Mouse (Mus musculus) limb, embryonic 10.5 days (tissue): ENCODE measurements around the gene Mrpl30. TPM values are rescaled to one million over a fixed set of nuclear protein-coding genes. Genes with fewer than 3 reads are reported as not detected.

Experiments used
- DNase-seq: peaks from one replicate; pipeline ENCODE4 v3.0.0-alpha.2; 2017; ENCODE audit warnings: low spot score
- H3K27ac ChIP-seq: fragments of 300-500 bp; sonication (generic); 2 replicates; pipeline ENCODE4 v1.5.1; 2016; ENCODE audit warnings: mild to moderate bottlenecking
- H3K27me3 ChIP-seq: fragments of 300-500 bp; sonication (generic); 2 replicates; pipeline ENCODE4 v1.6.1; 2016; ENCODE audit warnings: low read depth, mild to moderate bottlenecking; ENCODE audit not compliant: poor library complexity, severe bottlenecking
- H3K36me3 ChIP-seq: fragments of 300-500 bp; sonication (generic); 2 replicates; pipeline ENCODE4 v1.6.1; 2016; ENCODE audit warnings: mild to moderate bottlenecking, moderate library complexity
- H3K4me1 ChIP-seq: fragments of 300-500 bp; sonication (generic); 2 replicates; pipeline ENCODE4 v1.6.1; 2016
- H3K4me3 ChIP-seq: fragments of 300-500 bp; sonication (generic); 2 replicates; pipeline ENCODE4 v1.5.1; 2016; ENCODE audit warnings: mild to moderate bottlenecking, moderate library complexity
- H3K9me3 ChIP-seq: fragments of 300-500 bp; sonication (generic); replicated peaks from 2 replicates; pipeline ENCODE4 v1.6.1; 2016; ENCODE audit warnings: mild to moderate bottlenecking
- WGBS: fragments of 180-500 bp; shearing (Covaris S2); methylation state at CpG from one replicate; pipeline ENCODE4 v1.1.7; 2016; 5-methylcytosine and 5-hydroxymethylcytosine counted together
- polyA plus RNA-seq: library from polyadenylated mRNA; unstranded; fragments of >200 nt; fragmentation: Nextera tagmentation; extraction: Ambion mirVana; gene quantifications from 2 replicates; pipeline ENCODE4 v1.2.1, GENCODE M21; 2016

Gene Mrpl30
- polyA plus RNA-seq, 1 experiment from 2014 or later = 263 TPM

GRCm38 (mm10) chr1:37917666-37918065 lies 27.4 kb downstream of the Mrpl30 start:
- no peaks in the 10 kb centered on the region for H3K36me3 ChIP-seq
- peaks cover 8% of the 10 kb centered on the region; the same call in 1 of the 2 replicates for H3K4me1 ChIP-seq
- H3K9me3 ChIP-seq = no peaks in the 10 kb centered on the region
- no peak for DNase-seq
- no peak overlapping the region for H3K4me3 ChIP-seq
- H3K27ac ChIP-seq = no peak overlapping the region
- WGBS = 69% methylated on average over 13 of the region's 13 CpGs
- no peaks in the 10 kb centered on the region for H3K27me3 ChIP-seq

GRCm38 (mm10) chr1:37918096-37918495 lies 27.8 kb downstream of the Mrpl30 start:
- Histone ChIP-seq H3K4me3 (no peak overlapping the region), H3K36me3 (no peaks in the 10 kb centered on the region), H3K27me3 (no peaks in the 10 kb centered on the region), H3K9me3 (no peaks in the 10 kb centered on the region), H3K27ac (no peak overlapping the region), H3K4me1 (peaks cover 10% of the 10 kb centered on the region; the same call in 1 of the 2 replicates)
- 79% methylated on average over 6 of the region's 6 CpGs for WGBS
- DNase-seq = no peak

DNA sequence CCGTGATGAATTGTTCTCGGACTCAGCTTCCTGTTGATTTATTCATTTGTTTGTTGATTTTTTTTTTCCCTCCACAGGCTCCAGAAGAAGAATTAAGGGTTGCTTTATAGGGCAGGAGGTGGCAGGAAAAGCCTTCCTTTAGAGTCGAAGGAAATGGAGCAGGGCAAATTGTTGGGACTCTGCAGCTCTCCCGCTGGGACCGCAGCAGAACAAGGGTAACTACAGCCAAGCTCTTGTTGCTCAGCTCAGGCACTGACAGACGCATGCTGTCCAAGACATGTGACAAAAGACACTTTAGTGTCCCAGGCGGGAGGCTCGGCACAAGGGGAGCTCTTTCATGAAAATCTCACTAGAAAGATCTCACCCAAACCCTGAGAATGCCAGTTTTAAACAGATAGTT lies 32.3 kb downstream of the Mrpl30 start:
- Histone ChIP-seq H3K27me3 (no peaks in the 10 kb centered on the region), H3K9me3 (no peaks in the 10 kb centered on the region), H3K36me3 (no peaks in the 10 kb centered on the region), H3K4me3 (no peak overlapping the region), H3K27ac (no peak overlapping the region), H3K4me1 (0 out of 2 replicates have a peak, but pooled peaks cover 8% of the 10 kb centered on the region)
- no peak for DNase-seq
- 65% methylated on average over 8 of the region's 8 CpGs for WGBS

GRCm38 (mm10) chr1:37925971-37926370 lies 35.7 kb downstream of the Mrpl30 start:
- Histone ChIP-seq H3K27me3 (no peaks in the 10 kb centered on the region), H3K36me3 (no peaks in the 10 kb centered on the region), H3K4me3 (no peak overlapping the region), H3K9me3 (no peaks in the 10 kb centered on the region), H3K4me1 (0 out of 2 replicates have a peak, but pooled peaks cover 8% of the 10 kb centered on the region), H3K27ac (no peak overlapping the region)
- WGBS = 80% methylated on average over 8 of the region's 8 CpGs
- no peak for DNase-seq

- no peaks in the 10 kb centered on the region for H3K9me3 ChIP-seq
- no peak overlapping the region for H3K27ac ChIP-seq
- no peaks in the 10 kb centered on the region for H3K27me3 ChIP-seq
- no peak for DNase-seq
- H3K4me3 ChIP-seq = no peak overlapping the region
- H3K4me1 ChIP-seq = no peaks in the 10 kb centered on the region
- 23% methylated on average over 3 of the region's 3 CpGs for WGBS
- H3K36me3 ChIP-seq = no peaks in the 10 kb centered on the region
Measured at GRCm38 (mm10) chr1:37931806-37932205, 41.5 kb downstream of the Mrpl30 start.

Other genes starting within 250 kb of the Mrpl30 start
- 0.66 and 1.2 TPM in 2 replicates for gene 2010300C02Rik, start 170.4 kb upstream of the Mrpl30 start, polyA plus RNA-seq
- gene Tsga10, start 24.0 kb upstream of the Mrpl30 start, polyA plus RNA-seq = 6.9 and 7.1 TPM in 2 replicates
- gene Lipt1, start 18.7 kb upstream of the Mrpl30 start, polyA plus RNA-seq = 6.2 and 8.1 TPM in 2 replicates
- 22.4 and 22.7 TPM in 2 replicates for gene Mitd1, start 66 bp upstream of the Mrpl30 start, polyA plus RNA-seq
- gene Lyg2, start 26.0 kb downstream of the Mrpl30 start, polyA plus RNA-seq = 0.05 and 0.10 TPM in 2 replicates
- gene Lyg1, start 67.3 kb downstream of the Mrpl30 start, polyA plus RNA-seq = not detected in 2 replicates
- 130 and 135 TPM in 2 replicates for gene Txndc9, start 107.4 kb downstream of the Mrpl30 start, polyA plus RNA-seq
- gene Eif5b, start 107.5 kb downstream of the Mrpl30 start, polyA plus RNA-seq = 24.5 and 27.2 TPM in 2 replicates
- gene Rev1, start 239.3 kb downstream of the Mrpl30 start, polyA plus RNA-seq = 34.9 and 39.0 TPM in 2 replicates